Mouse (Mus musculus): Measurements from ENCODE around the gene Pilrb1. TPM values are rescaled to one million over a fixed set of nuclear protein-coding genes. Genes with fewer than 3 reads are reported as not detected.
"Not testable (repeated sequence)": the region's sequence is repeated elsewhere in the genome, so short reads cannot be mapped to it uniquely, and the experiment has no call there.

Pilrb1 gene
- total and polyA plus RNA-seq, 2 experiments from 2014 or later, result 0.45 TPM; not detected in 1

DNA sequence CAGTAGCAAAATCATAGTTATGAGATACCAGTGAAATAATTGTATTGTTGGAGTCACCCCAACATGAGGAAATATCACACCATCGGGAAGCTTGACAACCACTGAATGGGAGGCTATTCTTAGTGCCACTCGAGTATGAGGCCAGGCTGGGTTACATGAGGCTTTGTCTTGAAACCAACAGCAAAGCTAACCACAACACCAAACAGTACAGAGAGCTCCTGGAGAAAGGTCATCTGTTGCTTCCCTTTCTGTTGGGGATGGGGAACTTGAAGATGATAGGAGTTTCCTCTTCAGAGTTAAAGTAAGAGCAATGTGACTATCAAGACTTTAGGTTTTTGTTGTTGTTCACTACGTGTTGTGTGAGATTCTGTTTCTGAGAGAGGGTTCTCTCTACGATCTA, 25.0 kb upstream of the Pilrb1 start:
- Histone ChIP-seq H3K4me3 (ENCODE audit: low read depth, low read length) (no peak overlapping the region), H3K9ac (replicated peaks; ENCODE audit: low read depth, low read length) (no peak overlapping the region), H3K27ac (ENCODE audit: low read depth) (no peak overlapping the region), H3K36me3 (replicated peaks; ENCODE audit: control insufficient read depth, insufficient read depth, low read length) (no peaks in the 10 kb centered on the region), H3K4me2 (ENCODE audit: low read depth, low read length) (no peak overlapping the region), H3K9me3 (replicated peaks; ENCODE audit: control insufficient read depth, low read length) (no peaks in the 10 kb centered on the region), H3K27me3 (ENCODE audit: control insufficient read depth, insufficient read depth, low read length) (no peaks in the 10 kb centered on the region), H3K4me1 (ENCODE audit: control insufficient read depth, insufficient read depth) (no peaks in the 10 kb centered on the region)
- TF ChIP-seq EP300 (IDR thresholded peaks at IDR 0.05; ENCODE audit: low read depth), result no peak
- no peak for TF ChIP-seq CTCF (IDR thresholded peaks at IDR 0.05; ENCODE audit: low read depth)
- WGBS, result 45% methylated on average over 4 of the region's 4 CpGs
- ATAC-seq (ENCODE audit: insufficient read depth, low read depth) (0 out of 2 replicates have a peak, but pooled peaks have one; percentile 41), DNase-seq (ENCODE audit: low spot score) (peak; percentile 25)

DNA sequence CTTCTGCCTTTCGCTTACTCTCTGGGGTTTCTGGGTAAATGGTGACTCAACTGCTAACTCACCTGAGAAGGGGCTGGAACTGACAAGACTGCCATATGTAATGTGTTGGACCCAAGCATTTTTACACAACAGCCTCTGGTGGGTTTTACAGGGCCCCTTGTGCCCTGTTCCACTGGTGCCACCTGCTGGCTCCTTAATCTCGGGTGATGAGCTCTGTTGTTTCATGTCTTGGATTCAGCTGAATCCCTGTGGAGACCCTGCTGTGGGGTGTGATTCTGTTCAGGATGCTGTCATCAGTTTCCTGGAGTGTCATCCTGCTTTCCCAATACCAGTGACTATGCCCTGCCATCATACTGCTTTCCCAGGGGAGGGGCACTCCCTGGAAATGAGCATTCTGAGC, 20.0 kb upstream of the Pilrb1 start:
- DNase-seq (ENCODE audit: low spot score) (peak; percentile 13), ATAC-seq (ENCODE audit: insufficient read depth, low read depth) (no peak)
- Histone ChIP-seq H3K36me3 (replicated peaks; ENCODE audit: control insufficient read depth, insufficient read depth, low read length) (no peaks in the 10 kb centered on the region), H3K9ac (replicated peaks; ENCODE audit: low read depth, low read length) (no peak overlapping the region), H3K27me3 (ENCODE audit: control insufficient read depth, insufficient read depth, low read length) (no peaks in the 10 kb centered on the region), H3K27ac (ENCODE audit: low read depth) (no peak overlapping the region), H3K9me3 (replicated peaks; ENCODE audit: control insufficient read depth, low read length) (no peaks in the 10 kb centered on the region), H3K4me1 (ENCODE audit: control insufficient read depth, insufficient read depth) (no peaks in the 10 kb centered on the region), H3K4me2 (ENCODE audit: low read depth, low read length) (no peak overlapping the region), H3K4me3 (ENCODE audit: low read depth, low read length) (no peak overlapping the region)
- TF ChIP-seq CTCF (IDR thresholded peaks at IDR 0.05; ENCODE audit: low read depth) (peak; percentile 61; the same call in 1 of the 2 replicates), EP300 (IDR thresholded peaks at IDR 0.05; ENCODE audit: low read depth) (no peak)
- 44% methylated on average over 2 of the region's 2 CpGs for WGBS

- ATAC-seq (ENCODE audit: insufficient read depth, low read depth) (no peak), DNase-seq (ENCODE audit: low spot score) (no peak)
- H3K27me3 ChIP-seq (ENCODE audit: control insufficient read depth, insufficient read depth, low read length), result no peaks in the 10 kb centered on the region
- no peak overlapping the region for H3K9ac ChIP-seq (replicated peaks; ENCODE audit: low read depth, low read length)
- H3K9me3 ChIP-seq (replicated peaks; ENCODE audit: control insufficient read depth, low read length), result no peaks in the 10 kb centered on the region
- H3K36me3 ChIP-seq (replicated peaks; ENCODE audit: control insufficient read depth, insufficient read depth, low read length), result no peaks in the 10 kb centered on the region
- TF ChIP-seq CTCF (IDR thresholded peaks at IDR 0.05; ENCODE audit: low read depth) (no peak), EP300 (IDR thresholded peaks at IDR 0.05; ENCODE audit: low read depth) (no peak)
- H3K4me1 ChIP-seq (ENCODE audit: control insufficient read depth, insufficient read depth), result no peaks in the 10 kb centered on the region
- WGBS, result 68% methylated on average over 2 of the region's 2 CpGs
- H3K4me2 ChIP-seq (ENCODE audit: low read depth, low read length), result no peak overlapping the region
- H3K4me3 ChIP-seq (ENCODE audit: low read depth, low read length), result no peak overlapping the region
- no peak overlapping the region for H3K27ac ChIP-seq (ENCODE audit: low read depth)
These were observed 17.1 kb upstream of the Pilrb1 start for GRCm38 (mm10) chr5:137875054-137875453.

DNA sequence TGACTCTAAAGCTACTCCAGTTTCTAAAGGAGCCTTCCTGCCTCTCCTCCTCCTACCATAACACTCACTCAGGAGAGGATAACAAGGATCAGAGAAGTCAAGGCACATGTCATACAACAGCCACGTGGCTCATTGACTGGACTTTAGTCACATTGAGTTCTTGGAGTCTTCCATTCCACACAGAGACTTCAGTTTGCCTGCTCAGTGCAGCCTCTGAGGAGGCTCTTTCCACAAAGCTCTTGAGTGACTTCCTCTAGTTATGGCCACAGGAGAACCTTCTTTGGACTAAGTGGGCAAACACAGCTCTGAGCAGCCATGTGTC, 14.4 kb upstream of the Pilrb1 start:
- H3K9ac ChIP-seq (replicated peaks; ENCODE audit: low read depth, low read length); H3K27ac ChIP-seq (ENCODE audit: low read depth); H3K4me3 ChIP-seq (ENCODE audit: low read depth, low read length); ATAC-seq (ENCODE audit: insufficient read depth, low read depth); H3K4me2 ChIP-seq (ENCODE audit: low read depth, low read length); H3K9me3 ChIP-seq (replicated peaks; ENCODE audit: control insufficient read depth, low read length); H3K4me1 ChIP-seq (ENCODE audit: control insufficient read depth, insufficient read depth); H3K36me3 ChIP-seq (replicated peaks; ENCODE audit: control insufficient read depth, insufficient read depth, low read length); H3K27me3 ChIP-seq (ENCODE audit: control insufficient read depth, insufficient read depth, low read length); DNase-seq (ENCODE audit: low spot score): not testable (repeated sequence)
- WGBS, result 41% methylated on average over 1 of the region's 1 CpGs

GRCm38 (mm10) chr5:137871644-137872380, 13.9 kb upstream of the Pilrb1 start, which contains the start of gene Pilrb2:
Gene Pilrb2, minus strand, starts transcription at chr5:137871815.
- not testable (repeated sequence) for H3K9ac ChIP-seq (replicated peaks; ENCODE audit: low read depth, low read length); ATAC-seq (ENCODE audit: insufficient read depth, low read depth); DNase-seq (ENCODE audit: low spot score); H3K27ac ChIP-seq (ENCODE audit: low read depth); H3K4me3 ChIP-seq (ENCODE audit: low read depth, low read length); H3K9me3 ChIP-seq (replicated peaks; ENCODE audit: control insufficient read depth, low read length); H3K4me1 ChIP-seq (ENCODE audit: control insufficient read depth, insufficient read depth); H3K4me2 ChIP-seq (ENCODE audit: low read depth, low read length); H3K36me3 ChIP-seq (replicated peaks; ENCODE audit: control insufficient read depth, insufficient read depth, low read length); H3K27me3 ChIP-seq (ENCODE audit: control insufficient read depth, insufficient read depth, low read length)
- 49% methylated on average over 2 of the region's 3 CpGs for WGBS

- H3K27me3 ChIP-seq (ENCODE audit: control insufficient read depth, insufficient read depth, low read length); ATAC-seq (ENCODE audit: insufficient read depth, low read depth); H3K4me1 ChIP-seq (ENCODE audit: control insufficient read depth, insufficient read depth); DNase-seq (ENCODE audit: low spot score); H3K9me3 ChIP-seq (replicated peaks; ENCODE audit: control insufficient read depth, low read length); H3K36me3 ChIP-seq (replicated peaks; ENCODE audit: control insufficient read depth, insufficient read depth, low read length); H3K4me2 ChIP-seq (ENCODE audit: low read depth, low read length); H3K4me3 ChIP-seq (ENCODE audit: low read depth, low read length); H3K27ac ChIP-seq (ENCODE audit: low read depth); H3K9ac ChIP-seq (replicated peaks; ENCODE audit: low read depth, low read length): not testable (repeated sequence)
- WGBS, result 55% methylated on average over 2 of the region's 2 CpGs
These were observed 10.7 kb upstream of the Pilrb1 start for GRCm38 (mm10) chr5:137868600-137868999.

DNA sequence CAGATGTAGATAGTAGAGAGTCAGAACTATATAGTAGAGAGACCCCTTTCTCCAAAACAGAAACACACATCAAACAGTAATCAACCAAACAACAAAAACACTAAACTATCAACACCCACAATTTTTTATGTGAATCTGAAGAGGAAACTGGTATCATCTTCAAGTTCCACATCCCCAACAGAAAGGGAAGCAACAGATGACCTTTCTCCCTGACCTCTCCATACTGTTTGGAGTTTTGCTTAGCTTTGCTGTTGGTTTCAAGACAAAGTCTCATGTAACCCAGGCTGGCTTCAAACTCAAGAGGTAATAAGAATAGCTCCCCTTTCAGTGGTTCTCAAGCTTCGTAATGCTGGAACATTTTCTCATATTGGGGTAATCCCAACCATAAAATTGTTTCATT, 6.1 kb upstream of the Pilrb1 start:
- 96% methylated on average over 1 of the region's 1 CpGs for WGBS
- H3K4me3 ChIP-seq (ENCODE audit: low read depth, low read length); H3K36me3 ChIP-seq (replicated peaks; ENCODE audit: control insufficient read depth, insufficient read depth, low read length); H3K4me2 ChIP-seq (ENCODE audit: low read depth, low read length); H3K27ac ChIP-seq (ENCODE audit: low read depth); ATAC-seq (ENCODE audit: insufficient read depth, low read depth); DNase-seq (ENCODE audit: low spot score); H3K27me3 ChIP-seq (ENCODE audit: control insufficient read depth, insufficient read depth, low read length); H3K4me1 ChIP-seq (ENCODE audit: control insufficient read depth, insufficient read depth); H3K9me3 ChIP-seq (replicated peaks; ENCODE audit: control insufficient read depth, low read length); H3K9ac ChIP-seq (replicated peaks; ENCODE audit: low read depth, low read length): not testable (repeated sequence)

GRCm38 (mm10) chr5:137856870-137857269, 1.0 kb downstream of the Pilrb1 start:
- H3K27me3 ChIP-seq (ENCODE audit: control insufficient read depth, insufficient read depth, low read length); ATAC-seq (ENCODE audit: insufficient read depth, low read depth); H3K27ac ChIP-seq (ENCODE audit: low read depth); H3K4me1 ChIP-seq (ENCODE audit: control insufficient read depth, insufficient read depth); H3K9me3 ChIP-seq (replicated peaks; ENCODE audit: control insufficient read depth, low read length); DNase-seq (ENCODE audit: low spot score); H3K36me3 ChIP-seq (replicated peaks; ENCODE audit: control insufficient read depth, insufficient read depth, low read length); H3K9ac ChIP-seq (replicated peaks; ENCODE audit: low read depth, low read length); H3K4me2 ChIP-seq (ENCODE audit: low read depth, low read length); H3K4me3 ChIP-seq (ENCODE audit: low read depth, low read length): not testable (repeated sequence)
- 52% methylated on average over 4 of the region's 5 CpGs for WGBS
